Mouse (Mus musculus) layer of hippocampus, postnatal 14 days (tissue): ENCODE measurements around the gene Gm10392. TPM values are rescaled to one million over a fixed set of nuclear protein-coding genes. Genes with fewer than 3 reads are reported as not detected.

Experiments used
- DNase-seq, 2 experiments: peaks; one replicate each; pipeline ENCODE4 v3.0.0; 2021 to 2022; ENCODE audit warnings: low spot score in 2 of 2, mixed read lengths in 1 of 2
- total RNA-seq, 2 experiments: library from RNA; stranded (reverse); gene quantifications; 2 replicates each; pipeline ENCODE4 v1.2.3; 2021

Gene Gm10392
- total RNA-seq, 2 experiments from 2014 or later, result not detected

DNA sequence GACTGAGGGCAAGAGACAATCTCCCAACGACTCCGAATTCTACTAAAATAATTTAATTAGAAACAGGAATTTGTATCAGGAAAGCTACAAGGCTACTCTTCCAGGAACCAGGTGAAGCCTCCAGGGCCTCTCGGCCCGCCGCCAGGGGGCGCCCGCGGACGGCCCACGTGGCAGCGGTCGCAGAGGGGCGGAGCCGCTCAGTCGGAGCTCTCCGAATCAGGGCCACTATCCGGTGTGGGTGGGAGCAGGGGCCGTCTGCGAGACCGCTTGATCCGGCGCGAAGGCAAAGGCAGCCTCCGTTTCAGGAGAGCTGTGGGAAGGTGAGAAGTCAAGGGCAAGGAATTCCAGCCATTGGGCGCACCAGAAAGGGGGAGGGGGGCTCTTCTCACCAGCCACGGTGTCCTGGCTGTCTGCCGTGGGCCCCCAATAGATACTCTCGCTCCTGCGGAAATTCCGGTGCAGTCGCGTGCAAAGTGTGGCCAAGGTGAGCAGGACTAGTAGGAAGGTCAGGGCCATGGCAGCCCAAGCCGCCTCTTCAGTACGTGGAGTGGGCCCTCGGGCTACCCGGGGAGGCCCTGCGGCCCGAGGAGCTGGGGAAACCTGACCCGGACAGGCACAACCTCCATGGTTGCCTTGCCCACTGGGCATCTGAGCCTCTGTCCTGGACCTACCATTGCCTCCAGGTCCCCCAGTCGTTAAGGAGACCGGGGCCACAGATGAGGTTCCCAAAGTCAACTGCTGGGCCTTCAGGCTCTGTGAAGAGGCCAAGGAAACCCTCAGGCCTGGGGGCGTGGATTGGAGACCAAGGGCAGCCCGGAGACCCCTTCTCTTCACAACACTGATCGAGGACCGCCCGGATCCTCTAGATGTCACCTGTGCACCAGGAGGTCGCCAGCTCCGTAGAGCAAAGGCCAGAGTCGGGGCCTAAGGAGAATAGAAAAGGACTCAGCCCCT is 10.7 kb downstream of the Gm10392 start:
- DNase-seq, result peak; percentile 81 to 88

DNA sequence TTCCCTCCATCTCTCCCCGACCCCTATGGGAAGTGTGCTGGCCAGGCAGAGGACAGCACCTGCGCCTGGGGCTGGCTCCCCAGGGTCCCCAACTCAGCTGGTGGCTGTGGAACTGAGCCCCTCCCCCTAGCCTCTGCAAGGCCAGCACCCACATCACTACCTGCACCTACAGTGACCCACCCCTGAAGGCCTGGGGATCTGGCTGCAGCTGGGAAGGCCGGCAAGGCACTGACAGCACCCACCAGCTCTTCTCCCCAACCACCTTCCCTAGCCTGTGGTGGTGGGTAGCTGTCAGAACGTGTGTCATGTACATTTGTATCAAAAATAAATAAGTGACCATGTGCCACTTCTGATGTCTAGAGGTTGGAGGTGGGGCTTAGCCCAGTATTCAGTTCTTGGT is 11.6 kb downstream of the Gm10392 start:
- DNase-seq, result no peak

DNA sequence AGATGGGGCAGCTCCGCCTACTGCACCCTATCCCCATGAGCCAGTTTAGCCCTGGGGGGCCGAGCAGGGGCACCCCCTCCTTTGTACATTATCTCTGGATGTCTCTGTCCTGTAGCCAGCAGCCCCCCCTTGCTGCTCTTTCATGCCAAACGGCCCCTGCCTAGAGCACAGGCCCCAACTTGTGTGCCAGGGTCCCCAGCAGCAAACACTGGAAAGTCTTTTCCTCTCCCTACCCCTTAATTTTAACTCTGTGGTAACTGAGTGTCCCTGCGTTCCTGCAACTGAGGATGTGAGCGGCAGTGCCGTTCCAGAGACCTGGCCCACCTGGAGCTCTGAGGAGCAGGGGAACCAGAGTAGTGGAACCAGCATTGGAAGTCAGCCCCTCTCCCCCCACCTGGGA is 12.1 kb downstream of the Gm10392 start:
- DNase-seq, result no peak

DNA sequence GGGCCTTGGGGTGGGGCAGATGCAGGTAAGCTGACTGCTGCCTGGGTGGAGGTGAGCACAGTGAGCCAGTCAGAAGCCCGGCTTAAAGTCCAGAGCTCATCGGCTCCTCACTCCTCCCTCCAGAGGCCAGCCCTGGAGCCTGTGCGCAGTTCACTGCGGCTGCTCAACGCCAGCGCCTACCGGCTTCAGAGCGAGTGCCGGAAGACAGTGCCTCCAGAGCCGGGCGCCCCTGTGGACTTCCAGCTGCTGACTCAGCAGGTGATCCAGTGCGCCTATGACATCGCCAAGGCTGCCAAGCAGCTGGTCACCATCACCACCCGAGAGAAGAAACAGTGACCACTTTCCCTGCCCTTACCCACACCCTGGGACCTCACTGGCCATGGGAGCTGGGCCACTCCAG is 12.7 kb downstream of the Gm10392 start:
- DNase-seq, result no peak

DNA sequence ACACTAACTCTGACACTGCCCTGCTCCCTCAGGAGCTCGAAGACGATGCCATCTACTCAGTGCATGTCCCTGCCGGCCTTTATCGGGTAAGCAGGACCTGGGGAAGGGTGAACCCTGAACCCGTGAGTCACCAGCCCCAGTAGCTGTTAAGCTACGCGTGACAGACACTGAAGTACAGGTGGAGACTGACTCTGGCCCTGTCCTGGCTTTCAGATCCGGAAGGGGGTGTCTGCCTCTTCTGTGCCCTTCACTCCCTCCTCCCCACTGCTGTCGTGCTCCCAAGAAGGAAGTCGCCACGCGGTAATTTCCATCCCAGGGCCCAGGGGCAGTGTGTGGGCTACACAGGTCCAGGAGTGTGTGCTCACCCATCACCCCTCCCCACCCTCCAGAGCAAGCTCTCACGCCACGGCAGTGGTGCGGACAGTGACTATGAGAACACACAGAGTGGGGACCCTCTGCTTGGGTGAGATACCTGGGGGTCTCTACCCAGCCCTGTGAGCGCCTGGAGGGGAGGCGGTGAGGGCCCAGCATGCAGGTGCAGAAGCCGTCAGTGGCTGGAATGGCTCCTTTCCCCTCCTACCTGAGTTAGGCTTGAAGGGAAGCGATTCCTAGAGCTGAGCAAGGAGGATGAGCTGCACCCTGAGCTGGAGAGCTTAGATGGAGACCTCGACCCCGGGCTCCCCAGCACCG is 13.6 kb downstream of the Gm10392 start:
- DNase-seq, result no peak

DNA sequence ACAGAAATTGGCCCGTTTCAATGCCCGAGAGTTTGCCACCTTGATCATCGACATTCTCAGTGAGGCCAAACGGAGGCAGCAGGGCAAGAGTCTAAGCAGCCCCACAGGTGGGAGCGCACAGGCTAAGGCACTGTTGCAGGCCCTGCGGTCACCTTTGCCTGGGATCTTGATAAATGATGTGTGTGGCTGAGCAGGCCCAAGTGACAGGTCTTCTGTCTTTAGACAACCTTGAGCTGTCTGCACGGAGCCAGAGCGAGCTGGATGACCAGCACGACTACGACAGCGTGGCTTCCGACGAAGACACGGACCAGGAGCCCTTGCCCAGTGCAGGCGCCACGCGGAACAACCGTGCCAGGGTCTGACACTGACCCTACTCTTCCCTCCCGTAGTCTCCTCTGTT is 14.6 kb downstream of the Gm10392 start:
- no peak for DNase-seq

DNA sequence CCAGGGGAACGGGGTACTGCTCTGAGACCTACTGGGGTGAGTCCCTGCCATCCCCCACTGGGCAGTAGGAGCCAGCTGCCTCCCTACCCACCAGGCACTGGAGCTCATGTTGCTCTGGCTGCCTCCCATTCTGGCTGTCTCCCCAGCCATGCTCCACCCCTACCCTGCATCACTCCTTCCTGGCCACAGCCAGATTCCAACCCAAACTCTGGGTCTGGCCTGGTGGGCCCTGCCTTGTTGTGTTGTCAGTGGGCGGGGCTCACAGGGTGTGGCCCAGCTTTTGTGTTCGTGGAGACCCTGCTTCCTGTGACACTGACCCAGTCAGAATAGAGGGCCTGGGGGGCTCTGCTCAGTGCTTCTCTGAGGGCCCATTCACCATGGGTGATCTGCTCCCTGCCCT is 15.5 kb downstream of the Gm10392 start:
- no peak for DNase-seq

DNA sequence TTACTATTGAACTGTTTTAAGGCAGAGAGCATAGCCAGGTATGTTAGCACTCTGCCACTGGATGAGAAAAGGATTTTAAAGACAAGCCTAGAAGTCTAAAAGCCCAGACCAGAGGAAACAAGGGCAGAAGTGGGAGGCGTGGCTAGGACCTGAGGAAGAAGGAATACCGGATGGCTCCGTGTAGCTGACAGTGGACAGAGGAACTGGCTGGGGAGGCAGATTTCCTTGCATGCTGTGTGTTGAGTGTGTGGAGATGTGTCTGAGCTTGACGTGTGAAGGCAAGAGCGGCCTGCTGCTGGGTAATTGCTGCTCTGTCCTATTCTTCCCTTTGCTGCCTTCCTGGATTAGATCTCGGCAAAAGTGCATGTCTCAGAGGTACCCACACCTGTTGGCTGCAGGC is 16.5 kb downstream of the Gm10392 start:
- DNase-seq, result no peak

DNA sequence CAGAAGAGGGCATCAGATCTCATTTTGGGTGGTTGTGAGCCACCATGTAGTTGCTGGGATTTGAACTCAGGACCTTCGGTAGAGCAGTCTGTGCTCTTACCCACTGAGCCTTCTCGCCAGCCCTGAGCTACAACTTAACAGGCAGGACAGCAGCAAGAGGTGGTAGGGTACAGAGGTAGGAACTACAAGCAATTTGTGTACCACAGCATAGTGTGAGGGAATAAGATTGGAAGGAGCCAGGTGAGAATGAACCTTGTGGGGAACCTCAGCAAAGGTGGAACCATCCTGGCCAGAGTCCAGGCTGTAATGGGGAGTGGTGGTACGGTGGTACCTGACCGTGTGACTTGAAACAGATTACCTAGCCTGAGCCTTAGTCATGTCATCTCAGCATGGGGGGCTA is 17.0 kb downstream of the Gm10392 start:
- DNase-seq, result no peak

DNA sequence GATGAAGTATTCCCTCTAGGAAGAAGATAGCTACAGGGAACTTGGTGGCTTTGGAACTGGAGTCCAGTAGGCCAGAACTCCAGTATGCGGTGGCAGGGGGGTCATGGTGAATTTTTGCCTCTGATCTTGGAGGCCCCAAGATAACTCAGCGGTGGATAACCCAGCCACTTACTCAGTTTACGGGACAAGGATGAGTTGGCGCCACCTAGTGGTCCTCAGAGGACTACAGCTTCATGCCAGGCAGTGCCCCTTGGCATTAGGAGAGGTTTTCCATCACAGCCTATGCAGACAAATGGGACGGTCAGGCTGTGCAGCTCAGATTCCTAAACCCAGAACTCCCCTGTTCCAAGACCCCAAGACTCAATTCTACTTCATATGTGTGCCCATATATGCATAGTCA is 17.6 kb downstream of the Gm10392 start:
- peak; percentile 78 to 81 for DNase-seq

DNA sequence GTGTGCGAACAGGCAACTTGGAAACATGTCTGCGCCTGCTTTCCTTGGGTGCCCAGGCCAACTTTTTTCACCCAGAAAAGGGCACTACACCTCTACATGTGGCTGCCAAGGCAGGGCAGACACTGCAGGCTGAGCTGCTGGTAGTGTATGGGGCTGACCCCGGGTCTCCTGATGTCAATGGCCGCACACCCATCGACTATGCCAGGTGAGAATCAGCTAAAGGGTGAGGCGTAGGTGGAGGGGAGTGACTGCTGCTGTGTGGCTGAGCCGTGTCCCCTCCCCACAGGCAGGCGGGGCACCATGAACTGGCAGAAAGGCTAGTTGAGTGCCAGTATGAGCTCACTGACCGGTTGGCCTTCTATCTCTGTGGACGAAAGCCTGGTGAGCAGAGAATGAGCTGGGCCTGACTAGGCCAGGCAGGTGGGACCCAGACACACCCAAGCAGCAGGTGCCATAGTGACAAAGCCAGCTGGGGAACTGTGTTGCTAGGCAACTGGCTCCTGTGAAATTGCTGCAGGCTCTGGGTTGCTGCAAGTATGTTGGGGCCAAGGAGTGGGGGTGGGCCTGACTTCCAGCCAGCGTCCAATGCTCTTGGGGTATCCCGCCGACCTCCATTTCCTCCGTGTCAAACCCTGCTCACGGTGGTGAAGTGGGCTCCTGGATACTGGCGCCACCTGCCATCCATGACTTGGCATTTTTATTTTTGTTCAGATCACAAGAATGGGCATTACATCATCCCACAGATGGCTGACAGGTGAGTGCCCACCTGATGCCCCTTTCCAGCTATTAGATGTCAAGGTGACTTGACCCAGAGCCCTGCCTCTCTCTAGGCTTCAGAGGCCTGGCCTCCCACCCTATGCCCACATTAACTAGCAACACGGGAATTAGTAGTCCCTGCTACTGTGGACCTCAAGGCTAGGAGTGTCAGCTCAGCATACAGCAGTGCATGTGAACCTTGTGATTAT is 18.4 kb downstream of the Gm10392 start:
- DNase-seq, result no peak

DNA sequence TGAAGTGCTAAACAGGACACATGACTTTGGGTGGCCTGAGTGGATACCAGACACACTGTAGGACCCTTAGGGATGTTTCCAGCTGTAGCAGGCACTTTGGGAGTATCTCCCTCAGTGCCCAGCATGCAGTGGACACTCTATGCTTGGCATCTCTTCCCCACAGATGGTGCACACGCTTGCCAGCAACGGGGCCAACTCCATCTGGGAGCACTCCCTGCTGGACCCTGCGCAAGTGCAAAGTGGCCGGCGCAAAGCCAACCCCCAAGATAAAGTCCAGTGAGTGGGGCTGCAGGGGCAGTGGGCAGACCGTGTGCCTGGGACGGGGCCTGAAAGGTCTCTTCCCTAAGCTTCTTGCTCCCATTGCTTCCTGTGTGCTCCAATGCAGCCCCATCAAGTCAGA is 19.6 kb downstream of the Gm10392 start:
- no peak for DNase-seq

DNA sequence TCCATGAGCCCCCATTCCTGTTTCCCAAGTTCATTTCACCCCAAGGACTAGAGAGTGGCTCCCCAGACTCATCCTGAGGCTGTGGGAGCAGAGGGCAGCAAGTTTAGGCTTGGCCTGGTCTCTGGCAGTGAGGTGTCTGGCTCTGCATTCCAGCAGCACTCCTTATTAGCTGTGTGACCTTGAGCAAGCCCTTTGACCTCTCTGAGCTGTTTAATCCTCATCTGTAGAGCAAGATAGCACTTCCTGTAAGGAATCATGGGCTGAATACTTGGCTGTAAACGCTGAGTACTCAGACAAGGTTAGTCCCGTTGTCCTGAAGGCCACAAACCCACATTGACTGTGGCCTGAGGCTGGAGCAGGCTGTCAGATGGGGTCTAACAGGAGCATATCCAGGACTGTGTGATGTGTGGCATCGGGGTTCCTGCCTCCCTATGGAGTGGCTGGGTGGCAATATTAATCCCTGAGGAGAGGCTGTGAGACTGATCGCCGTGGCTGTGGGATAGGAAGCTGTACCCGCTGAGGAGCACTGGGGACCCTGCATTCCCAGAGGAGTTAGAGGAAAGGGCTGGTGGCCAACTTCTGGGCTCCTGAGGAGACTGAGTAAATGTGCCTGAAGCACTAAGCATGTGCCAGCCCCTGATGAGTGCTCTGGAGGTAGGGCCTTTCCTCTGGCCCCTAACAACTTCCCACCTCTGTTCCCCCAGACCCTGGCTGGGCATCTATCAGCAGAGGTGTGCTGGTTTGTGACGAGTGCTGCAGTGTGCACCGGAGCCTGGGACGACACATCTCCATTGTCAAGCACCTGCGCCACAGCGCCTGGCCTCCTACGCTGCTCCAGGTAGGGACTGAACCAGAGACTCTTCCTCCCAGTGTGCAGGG is 20.5 kb downstream of the Gm10392 start:
- no peak for DNase-seq

DNA sequence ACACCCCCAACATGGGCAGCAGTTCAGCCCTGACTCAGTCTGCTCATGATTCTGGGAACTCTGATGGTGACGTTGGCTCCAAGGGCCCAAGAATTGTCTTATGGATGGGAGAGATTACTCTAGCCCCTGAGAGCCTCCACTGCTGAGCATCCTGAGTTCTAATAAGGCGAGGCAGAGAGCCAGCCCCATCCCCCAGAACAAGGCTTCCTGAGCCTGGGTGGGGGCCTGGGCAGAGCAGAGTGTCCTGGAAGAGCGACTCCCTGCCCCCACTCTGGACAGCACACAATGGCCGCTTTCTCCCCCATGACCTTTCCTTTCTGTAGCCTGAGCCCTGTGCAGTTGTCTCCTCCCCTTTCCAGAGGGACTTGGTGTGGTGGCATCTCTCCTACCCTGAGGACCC is 21.1 kb downstream of the Gm10392 start:
- DNase-seq, result no peak

DNA sequence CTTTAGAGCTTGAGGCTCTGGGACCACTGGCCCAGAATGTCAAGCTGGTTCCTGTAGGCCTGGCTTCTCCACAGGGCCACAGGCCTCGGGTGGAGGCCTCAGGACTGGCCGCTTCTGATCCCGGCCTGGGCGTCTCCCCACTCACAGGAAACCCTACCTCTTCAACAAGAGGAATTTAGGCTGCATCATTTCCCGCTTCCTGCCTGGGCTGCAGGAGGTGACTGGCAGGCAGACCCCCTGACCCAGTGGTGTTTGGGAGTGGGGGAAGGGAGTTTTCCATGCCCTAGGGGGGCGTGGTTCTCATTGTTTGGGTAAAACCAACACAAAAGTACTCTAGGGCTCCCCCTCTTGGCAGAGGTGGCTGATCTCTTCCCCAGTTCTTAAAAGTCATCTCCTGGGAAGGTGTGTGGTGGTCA is 21.6 kb downstream of the Gm10392 start:
- DNase-seq, result no peak

DNA sequence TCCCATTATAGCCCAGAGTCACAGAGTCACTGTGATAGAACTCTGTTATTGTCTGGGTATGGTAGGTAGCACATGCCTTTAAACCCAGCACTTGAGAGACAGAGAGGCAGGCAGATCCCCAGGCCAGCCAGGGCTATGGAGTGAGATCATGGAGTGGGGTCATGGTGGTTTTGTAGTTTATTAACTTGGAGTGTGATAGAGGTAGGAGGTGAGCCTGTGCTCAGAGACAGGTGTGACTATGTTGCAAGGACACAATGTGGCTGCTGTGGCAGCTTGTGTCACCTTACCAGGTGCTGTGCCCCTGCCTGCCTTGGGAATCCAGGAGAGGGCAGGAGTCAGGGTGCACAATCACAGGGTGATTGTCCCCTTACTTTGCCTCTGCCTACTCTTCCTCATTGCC is 23.5 kb downstream of the Gm10392 start:
- DNase-seq, result no peak

DNA sequence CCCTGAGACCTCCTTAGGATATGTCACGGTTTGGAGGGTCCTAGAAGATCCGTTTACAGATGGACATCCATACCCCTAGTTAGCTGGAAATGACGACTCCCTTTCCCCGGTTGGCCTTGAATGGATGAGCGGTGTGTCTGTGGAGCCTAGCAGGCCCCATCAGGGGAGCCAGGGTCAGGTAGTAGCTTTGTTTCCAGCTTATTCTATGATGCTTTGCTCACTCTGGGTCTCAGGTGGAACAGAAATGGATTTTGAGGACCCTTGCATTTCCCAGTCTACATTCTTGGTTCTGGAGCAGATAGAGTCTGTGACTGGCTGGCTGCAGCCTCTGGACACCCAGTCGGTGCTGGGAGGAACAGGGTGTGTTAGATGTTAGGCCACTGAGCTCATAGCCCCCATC is 24.2 kb downstream of the Gm10392 start:
- no peak for DNase-seq

DNA sequence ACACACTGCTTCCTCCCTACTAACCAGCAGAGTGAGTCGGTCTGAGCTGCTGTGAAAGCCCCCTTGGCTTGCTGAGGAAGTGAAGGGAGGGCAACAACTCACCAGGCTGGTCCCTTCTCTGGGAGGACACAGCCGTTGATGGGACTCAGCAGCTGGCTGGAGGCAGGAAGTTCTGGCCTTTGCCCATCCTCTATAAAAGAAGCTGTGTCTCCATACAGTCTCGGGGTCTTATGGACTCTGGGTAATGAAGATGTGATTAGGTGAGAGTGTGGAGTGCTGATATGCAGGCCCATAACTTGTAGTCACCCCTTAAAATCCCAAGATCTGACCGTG is 24.7 kb downstream of the Gm10392 start:
- no peak for DNase-seq

DNA sequence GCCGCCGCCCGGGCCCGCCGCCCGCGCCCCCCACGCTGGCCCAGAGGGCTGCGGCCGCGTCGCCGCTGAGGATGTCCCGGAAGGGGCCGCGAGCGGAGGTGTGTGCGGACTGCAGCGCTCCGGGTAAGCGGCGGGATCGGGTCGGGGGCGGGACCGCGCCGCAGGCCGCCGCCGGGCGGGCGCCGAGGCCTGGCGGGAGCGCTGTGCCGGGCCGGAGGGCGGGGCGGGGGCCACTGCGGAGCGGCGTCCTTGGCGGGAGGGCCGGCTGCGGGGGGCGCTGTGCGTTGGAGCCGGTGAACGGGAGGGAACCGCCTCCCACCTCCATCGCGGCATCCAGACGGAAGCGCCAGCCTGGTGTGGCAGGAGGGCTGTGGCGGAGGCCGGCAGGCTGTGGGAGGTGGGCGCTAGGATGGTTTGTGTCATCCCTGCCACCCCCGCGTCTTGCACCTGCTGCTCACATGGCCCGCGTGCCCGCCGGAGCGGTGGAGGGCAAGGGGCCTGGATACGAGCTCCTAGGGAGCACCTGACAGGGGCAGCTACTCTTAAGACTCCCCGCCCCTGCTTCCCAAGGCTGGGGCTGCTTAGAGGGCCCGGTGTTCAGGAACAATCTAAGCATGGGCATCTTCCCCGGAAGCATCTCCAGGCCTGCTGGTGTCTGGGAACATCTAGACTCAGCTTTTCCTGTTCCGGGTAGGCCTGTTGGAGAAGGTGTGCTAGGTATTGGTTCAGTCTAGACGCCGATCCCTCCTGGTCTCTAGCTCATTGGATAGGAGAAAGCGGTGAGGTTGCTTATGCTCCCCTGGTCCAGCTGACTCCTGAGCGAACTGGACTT is 25.3 kb downstream of the Gm10392 start, which contains the start of gene Git1:
Git1 (plus strand) TSS at position 51 of the 832 bp plus-strand sequence.
- peak; percentile 64 to 66 for DNase-seq
